Mouse (Mus musculus) right cerebral cortex, adult 18-20 months (tissue): Measurements from ENCODE around the gene Gm29776.

Experiments
- DNase-seq: peaks from one replicate; pipeline ENCODE4 v3.0.0; 2022; ENCODE audit warnings: mixed read lengths

Gene Gm29776

GRCm38 (mm10) chr14:54647900-54648299 lies 50.7 kb downstream of the Gm29776 start:
- no peak for DNase-seq

DNA sequence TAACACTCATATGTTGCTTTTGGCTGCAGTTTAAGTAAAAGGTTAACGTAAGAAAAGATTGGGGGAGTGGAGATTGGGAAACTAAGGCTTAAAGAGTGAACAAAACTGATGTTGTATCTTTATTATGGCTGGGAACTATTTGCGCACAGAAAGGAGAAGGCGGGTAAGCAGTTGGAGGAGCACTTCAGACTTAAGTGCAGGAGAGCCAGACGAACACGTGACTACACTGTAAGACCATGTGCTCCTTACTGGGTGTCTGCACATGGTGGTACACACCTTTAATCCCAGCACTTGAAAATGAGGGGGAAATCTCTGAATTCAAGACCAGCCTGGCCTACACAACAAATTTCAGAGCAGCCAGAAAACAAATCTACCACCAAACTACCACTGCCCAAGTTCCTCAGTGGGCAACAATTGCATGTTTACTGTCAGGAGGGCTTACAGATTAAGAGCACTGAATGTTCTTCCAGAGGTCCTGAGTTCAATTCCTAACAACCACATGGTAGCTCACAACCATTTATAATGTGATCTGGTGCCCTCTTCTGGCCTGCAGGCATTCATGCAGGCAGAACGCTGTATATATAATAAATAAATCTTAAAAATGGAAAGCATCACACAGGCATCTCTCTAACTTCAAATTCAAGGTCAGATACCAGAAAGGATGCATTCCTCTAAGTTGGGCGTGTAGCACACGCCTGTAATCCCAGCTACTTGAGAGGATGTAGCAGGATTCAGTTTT lies 51.6 kb downstream of the Gm29776 start:
- DNase-seq, result no peak

GRCm38 (mm10) chr14:54646455-54646854 lies 52.2 kb downstream of the Gm29776 start:
- no peak for DNase-seq

- no peak for DNase-seq
Observed at GRCm38 (mm10) chr14:54644294-54644693, 54.3 kb downstream of the Gm29776 start.

DNA sequence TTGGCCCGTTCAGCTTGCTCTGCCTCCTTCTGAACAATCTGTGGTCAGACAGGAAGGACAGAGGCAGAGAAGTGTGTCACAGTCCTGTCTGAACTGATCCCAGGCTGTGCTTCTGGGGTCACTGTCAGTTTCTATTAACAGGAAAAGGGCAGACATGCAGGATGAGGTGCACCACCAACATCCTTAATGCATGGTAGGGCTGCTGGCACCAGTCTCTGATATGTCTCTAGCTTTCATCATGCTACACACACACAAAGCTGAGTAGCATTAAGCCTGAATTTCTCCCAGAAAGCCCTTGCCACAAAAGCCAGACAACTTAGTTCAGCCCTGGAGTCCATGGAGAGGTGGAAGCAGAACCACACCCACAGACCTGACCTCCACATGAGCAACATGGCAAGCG lies 55.6 kb downstream of the Gm29776 start:
- DNase-seq, result no peak
